Mouse (Mus musculus) heart, embryonic 15.5 days (tissue): ENCODE results near the gene Rbbp5. TPM values are rescaled to one million over a fixed set of nuclear protein-coding genes. Genes with fewer than 3 reads are reported as not detected.
A peak's percentile ranks its signal among the peaks of the same experiment; 100 is the strongest.

Experiments used
- ATAC-seq: fragments of 200-750 bp; cut with Nextera tagmentation; replicated peaks from 2 replicates; pipeline ENCODE4 v1.8.0; 2017; ENCODE audit warnings: low read depth, moderate TSS enrichment; ENCODE audit not compliant: insufficient number of reproducible peaks, insufficient read depth, low FRiP score
- H3K27ac ChIP-seq: fragments of 300-500 bp; sonication (generic); 2 replicates; pipeline ENCODE4 v1.5.1; 2015; ENCODE audit warnings: mild to moderate bottlenecking, inconsistent platforms
- H3K27me3 ChIP-seq: fragments of 300-500 bp; sonication (generic); 2 replicates; pipeline ENCODE4 v1.6.1; 2015; ENCODE audit warnings: inconsistent platforms
- H3K36me3 ChIP-seq: fragments of 300-500 bp; sonication (generic); 2 replicates; pipeline ENCODE4 v1.6.1; 2015; ENCODE audit warnings: mild to moderate bottlenecking, inconsistent platforms
- H3K4me1 ChIP-seq: fragments of 300-500 bp; sonication (generic); replicated peaks from 2 replicates; pipeline ENCODE4 v1.6.1; 2015; ENCODE audit warnings: inconsistent platforms
- H3K4me2 ChIP-seq: fragments of 300-500 bp; sonication (generic); 2 replicates; pipeline ENCODE4 v1.6.1; 2015; ENCODE audit warnings: inconsistent platforms, mild to moderate bottlenecking, moderate library complexity
- H3K4me3 ChIP-seq: fragments of 300-500 bp; sonication (generic); 2 replicates; pipeline ENCODE4 v1.5.1; 2015; ENCODE audit warnings: mild to moderate bottlenecking, inconsistent platforms
- H3K9ac ChIP-seq: fragments of 300-500 bp; sonication (generic); 2 replicates; pipeline ENCODE4 v1.6.1; 2015; ENCODE audit warnings: mild to moderate bottlenecking, inconsistent platforms
- H3K9me3 ChIP-seq: fragments of 300-500 bp; sonication (generic); replicated peaks from 2 replicates; pipeline ENCODE4 v1.6.1; 2016; ENCODE audit warnings: inconsistent platforms
- WGBS: fragments of 180-500 bp; shearing (Covaris S2); methylation state at CpG from one replicate; pipeline ENCODE4 v1.1.7; 2015; ENCODE audit warnings: mixed read lengths; 5-methylcytosine and 5-hydroxymethylcytosine counted together
- polyA plus RNA-seq: library from polyadenylated mRNA; unstranded; fragments of >200 nt; fragmentation: Nextera tagmentation; extraction: Ambion mirVana; gene quantifications from 2 replicates; pipeline ENCODE4 v1.2.1, GENCODE M21; 2015

Rbbp5 gene
- 25.9 and 28.3 TPM in 2 replicates for polyA plus RNA-seq

- ATAC-seq = peak; percentile 83
- H3K27ac ChIP-seq = peak within 1 kb of the TSS; percentile 73
- peaks cover 23% of the 10 kb centered on the region for H3K4me1 ChIP-seq
- H3K4me2 ChIP-seq = peak within 1 kb of the TSS; percentile 64
- peak within 1 kb of the TSS; percentile 88 for H3K4me3 ChIP-seq
- H3K36me3 ChIP-seq = no peaks in the 10 kb centered on the region
- H3K9ac ChIP-seq = peak within 1 kb of the TSS; percentile 79
- no peaks in the 10 kb centered on the region for H3K9me3 ChIP-seq
- no peaks in the 10 kb centered on the region for H3K27me3 ChIP-seq
- WGBS = under 1% methylated on average over 43 of the region's 43 CpGs
Observed at GRCm38 (mm10) chr1:132476928-132477691, at the start of gene Rbbp5. Rbbp5 (plus strand) TSS chr1:132477365.

DNA sequence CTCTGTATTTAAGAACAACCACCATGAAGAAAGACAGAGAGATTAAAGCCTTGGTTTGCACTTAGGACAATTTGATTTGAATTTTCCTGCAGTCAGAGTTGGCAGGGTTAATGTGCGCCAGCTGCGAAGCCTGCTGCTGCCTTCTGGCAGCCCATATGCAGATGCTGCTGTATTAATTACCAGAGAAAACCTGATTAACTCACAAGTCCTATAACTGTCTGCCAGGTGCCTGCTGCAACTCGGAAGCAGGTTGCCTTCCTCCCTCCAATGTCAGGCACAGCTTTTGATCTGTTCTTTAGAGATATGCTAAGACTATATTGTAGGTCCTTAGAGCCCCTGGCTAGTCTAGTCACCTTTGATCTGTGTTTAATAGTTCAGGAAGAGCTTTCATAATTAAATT is 46.3 kb upstream of the Rbbp5 start:
- H3K9ac ChIP-seq = no peak overlapping the region
- ATAC-seq = no peak
- no peaks in the 10 kb centered on the region for H3K9me3 ChIP-seq
- no peak overlapping the region for H3K27ac ChIP-seq
- 0 out of 2 replicates have a peak, but pooled peaks cover 6% of the 10 kb centered on the region for H3K36me3 ChIP-seq
- H3K4me1 ChIP-seq = peaks cover 17% of the 10 kb centered on the region
- WGBS = 81% methylated on average over 3 of the region's 3 CpGs
- H3K27me3 ChIP-seq = no peaks in the 10 kb centered on the region
- no peak overlapping the region for H3K4me2 ChIP-seq
- no peak overlapping the region for H3K4me3 ChIP-seq

GRCm38 (mm10) chr1:132431716-132432115 is 45.4 kb upstream of the Rbbp5 start:
- Histone ChIP-seq H3K4me1 (peaks cover 17% of the 10 kb centered on the region), H3K4me3 (no peak overlapping the region), H3K27ac (no peak overlapping the region), H3K4me2 (no peak overlapping the region), H3K9me3 (no peaks in the 10 kb centered on the region), H3K9ac (no peak overlapping the region), H3K36me3 (0 out of 2 replicates have a peak, but pooled peaks cover 6% of the 10 kb centered on the region), H3K27me3 (no peaks in the 10 kb centered on the region)
- ATAC-seq = no peak
- 43% methylated on average over 9 of the region's 9 CpGs for WGBS

DNA sequence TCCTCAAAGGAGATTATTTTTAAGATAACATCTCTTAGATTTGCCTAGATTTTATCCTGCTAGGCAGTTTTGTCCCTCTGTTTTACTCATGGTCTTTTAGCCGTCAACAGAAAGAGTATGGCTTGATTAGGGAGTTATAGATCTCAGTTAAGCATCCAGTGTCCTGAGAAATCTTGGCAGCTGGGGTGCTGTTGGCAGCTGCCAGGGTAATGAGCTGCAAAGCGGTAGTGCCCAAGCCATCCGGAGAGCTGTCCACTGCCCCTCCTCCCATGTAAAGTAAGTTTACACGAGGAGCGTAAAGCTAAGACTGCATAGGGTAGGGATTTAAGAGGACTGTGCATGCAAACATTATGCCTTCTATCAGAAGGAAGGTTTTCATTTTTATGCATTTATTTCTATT is 43.8 kb upstream of the Rbbp5 start:
- Histone ChIP-seq H3K4me2 (no peak overlapping the region), H3K4me1 (peaks cover 17% of the 10 kb centered on the region), H3K9me3 (no peaks in the 10 kb centered on the region), H3K9ac (no peak overlapping the region; the same call in 1 of the 2 replicates), H3K27ac (no peak overlapping the region), H3K27me3 (no peaks in the 10 kb centered on the region), H3K4me3 (no peak overlapping the region), H3K36me3 (0 out of 2 replicates have a peak, but pooled peaks cover 6% of the 10 kb centered on the region)
- WGBS = 71% methylated on average over 5 of the region's 5 CpGs
- no peak for ATAC-seq

GRCm38 (mm10) chr1:132434032-132434431 is 43.1 kb upstream of the Rbbp5 start:
- no peak for ATAC-seq
- 91% methylated on average over 12 of the region's 12 CpGs for whole genome bisulfite sequencing

GRCm38 (mm10) chr1:132436320-132436958 is 40.7 kb upstream of the Rbbp5 start:
- H3K4me1 ChIP-seq = peaks cover 16% of the 10 kb centered on the region
- H3K4me3 ChIP-seq = no peak overlapping the region
- no peak overlapping the region for H3K4me2 ChIP-seq
- no peaks in the 10 kb centered on the region for H3K27me3 ChIP-seq
- WGBS = 72% methylated on average over 4 of the region's 4 CpGs
- H3K27ac ChIP-seq = peak overlapping the region; percentile 30
- no peaks in the 10 kb centered on the region; the same call in 1 of the 2 replicates for H3K9me3 ChIP-seq
- peaks cover 27% of the 10 kb centered on the region for H3K36me3 ChIP-seq
- ATAC-seq = no peak
- H3K9ac ChIP-seq = no peak overlapping the region

More at GRCm38 (mm10) chr1:132434032-132434431, 43.1 kb upstream of the Rbbp5 start:
- H3K27me3 ChIP-seq = no peaks in the 10 kb centered on the region
- no peak overlapping the region for H3K9ac ChIP-seq
- H3K9me3 ChIP-seq = no peaks in the 10 kb centered on the region
- no peak overlapping the region for H3K4me2 ChIP-seq
- 0 out of 2 replicates have a peak, but pooled peaks cover 6% of the 10 kb centered on the region for H3K36me3 ChIP-seq
- no peak overlapping the region for H3K27ac ChIP-seq
- peaks cover 17% of the 10 kb centered on the region for H3K4me1 ChIP-seq
- no peak overlapping the region for H3K4me3 ChIP-seq

GRCm38 (mm10) chr1:132436960-132437359 is 40.2 kb upstream of the Rbbp5 start:
- WGBS = 67% methylated on average over 1 of the region's 1 CpGs
- H3K27ac ChIP-seq = peak overlapping the region; percentile 40
- no peak overlapping the region for H3K4me3 ChIP-seq
- peaks cover 32% of the 10 kb centered on the region for H3K36me3 ChIP-seq
- peaks cover 11% of the 10 kb centered on the region for H3K4me1 ChIP-seq
- no peak for ATAC-seq
- H3K9ac ChIP-seq = no peak overlapping the region
- H3K9me3 ChIP-seq = no peaks in the 10 kb centered on the region; the same call in 1 of the 2 replicates
- H3K4me2 ChIP-seq = no peak overlapping the region
- no peaks in the 10 kb centered on the region for H3K27me3 ChIP-seq

DNA sequence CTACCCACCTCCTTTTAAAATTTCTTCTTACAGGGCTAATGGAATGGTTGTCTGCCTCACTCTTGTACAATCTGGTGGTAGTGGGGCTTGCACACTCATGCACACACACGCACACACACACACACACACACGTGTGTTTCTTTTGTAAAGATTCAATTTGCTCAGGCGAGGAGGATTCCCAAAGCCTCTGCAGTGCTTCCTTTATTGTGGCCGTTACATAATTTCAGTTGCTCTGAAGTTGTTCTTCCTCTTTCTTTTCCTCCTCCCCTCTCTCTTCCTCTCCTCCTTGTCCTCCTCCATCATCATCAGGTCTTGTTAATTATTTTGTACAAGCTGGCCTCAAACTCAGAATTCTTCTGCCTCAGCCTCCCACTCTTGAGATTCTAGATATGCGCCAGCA is 39.8 kb upstream of the Rbbp5 start:
- no peaks in the 10 kb centered on the region; the same call in 1 of the 2 replicates for H3K9me3 ChIP-seq
- H3K9ac ChIP-seq = no peak overlapping the region
- H3K4me2 ChIP-seq = no peak overlapping the region
- H3K4me1 ChIP-seq = peaks cover 7% of the 10 kb centered on the region
- H3K27ac ChIP-seq = peak overlapping the region; percentile 40
- 85% methylated on average over 5 of the region's 5 CpGs for WGBS
- ATAC-seq = no peak
- H3K4me3 ChIP-seq = no peak overlapping the region
- H3K36me3 ChIP-seq = peaks cover 36% of the 10 kb centered on the region
- H3K27me3 ChIP-seq = no peaks in the 10 kb centered on the region

DNA sequence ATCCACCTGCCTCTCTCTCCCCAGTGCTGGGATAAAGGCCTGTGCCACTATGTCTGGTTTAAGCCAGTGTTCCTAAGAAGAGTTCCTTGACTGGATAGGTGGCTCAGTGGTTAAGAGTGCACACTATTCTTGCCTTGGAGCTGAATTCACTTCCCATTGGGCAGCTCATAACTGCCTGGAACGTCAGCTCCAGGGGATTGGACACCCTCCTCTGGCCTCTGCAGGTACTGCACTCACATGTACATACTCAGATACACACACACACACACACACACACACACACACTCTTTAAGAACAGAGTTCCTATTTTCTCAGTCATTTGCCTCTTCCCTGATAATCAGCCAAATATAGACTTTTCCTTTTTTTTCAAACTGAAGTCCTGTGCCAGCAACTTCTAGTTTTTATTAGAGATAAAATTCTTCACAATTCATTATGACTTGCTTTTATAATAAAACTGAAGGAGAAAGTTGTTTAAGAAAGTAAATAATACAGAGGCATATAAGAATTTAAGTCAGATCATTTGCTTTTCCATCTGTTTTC is 36.2 kb upstream of the Rbbp5 start:
- H3K9ac ChIP-seq = no peak overlapping the region
- 75% methylated on average over 1 of the region's 1 CpGs for WGBS
- ATAC-seq = no peak
- no peak overlapping the region for H3K4me3 ChIP-seq
- peaks cover 39% of the 10 kb centered on the region for H3K36me3 ChIP-seq
- no peaks in the 10 kb centered on the region; the same call in 1 of the 2 replicates for H3K9me3 ChIP-seq
- no peaks in the 10 kb centered on the region for H3K27me3 ChIP-seq
- no peaks in the 10 kb centered on the region for H3K4me1 ChIP-seq
- H3K27ac ChIP-seq = no peak overlapping the region
- H3K4me2 ChIP-seq = no peak overlapping the region

DNA sequence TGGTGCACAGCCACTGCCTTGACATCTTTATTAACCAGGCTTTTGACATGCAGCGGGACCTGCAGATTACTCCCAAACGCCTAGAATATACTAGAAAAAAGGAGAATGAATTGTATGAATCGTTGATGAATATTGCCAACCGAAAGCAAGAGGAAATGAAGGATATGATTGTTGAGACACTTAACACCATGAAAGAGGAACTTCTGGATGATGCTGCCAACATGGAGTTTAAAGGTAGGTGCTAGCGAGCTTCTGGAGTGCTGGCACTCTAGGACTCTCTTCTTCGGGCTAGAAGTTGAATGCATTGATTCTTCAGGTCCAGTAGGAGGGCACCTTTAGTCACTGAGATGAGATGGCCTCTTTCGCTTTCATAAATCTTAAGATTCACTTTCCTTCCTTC is 27.4 kb upstream of the Rbbp5 start:
- Histone ChIP-seq H3K9me3 (no peaks in the 10 kb centered on the region), H3K27me3 (no peaks in the 10 kb centered on the region), H3K27ac (no peak overlapping the region), H3K36me3 (peaks cover 35% of the 10 kb centered on the region), H3K9ac (no peak overlapping the region), H3K4me3 (no peak overlapping the region), H3K4me2 (no peak overlapping the region), H3K4me1 (no peaks in the 10 kb centered on the region)
- ATAC-seq = no peak
- 93% methylated on average over 7 of the region's 7 CpGs for WGBS

GRCm38 (mm10) chr1:132464651-132465050 is 12.5 kb upstream of the Rbbp5 start:
- Histone ChIP-seq H3K27ac (no peak overlapping the region), H3K4me3 (no peak overlapping the region), H3K27me3 (no peaks in the 10 kb centered on the region), H3K4me1 (peaks cover 10% of the 10 kb centered on the region), H3K9me3 (no peaks in the 10 kb centered on the region), H3K9ac (no peak overlapping the region), H3K4me2 (no peak overlapping the region), H3K36me3 (peaks cover 38% of the 10 kb centered on the region)
- no peak for ATAC-seq
- WGBS = 73% methylated on average over 5 of the region's 5 CpGs
